Mouse (Mus musculus) bone marrow, adult 2 months (tissue): ENCODE measurements at regions not wholly inside any gene's neighbourhood (a gene's known extent, or its start where the extent isn't known, plus 50 kb on each side); places are given as distances from the start of the nearest gene placed in this dataset.

Experiments used
- H3K27ac ChIP-seq: fragments of 200-500 bp; 2 replicates; pipeline ENCODE4 v1.5.1; 2012; ENCODE audit warnings: low read depth, mild to moderate bottlenecking, control low read depth, inconsistent platforms, low read length; ENCODE audit not compliant: control insufficient read depth, poor library complexity, insufficient read depth
- H3K4me1 ChIP-seq: fragments of 200-500 bp; 2 replicates; pipeline ENCODE4 v1.6.1; 2011; ENCODE audit warnings: low read length; ENCODE audit not compliant: control insufficient read depth, insufficient read depth
- H3K4me3 ChIP-seq: fragments of 200-500 bp; replicated peaks from 2 replicates; pipeline ENCODE3; 2011; ENCODE audit warnings: mild to moderate bottlenecking, low read depth, low read length, control low read depth; ENCODE audit not compliant: control insufficient read depth
- CTCF ChIP-seq: fragments of 200-500 bp; IDR thresholded peaks from 2 replicates; pipeline ENCODE4 v1.5.1; 2011; ENCODE audit warnings: low read length, control low read depth; ENCODE audit not compliant: control insufficient read depth, insufficient read depth
- POLR2A ChIP-seq: fragments of 200-500 bp; IDR thresholded peaks from 2 replicates; pipeline ENCODE4 v1.6.1; 2011; ENCODE audit warnings: low read depth, mild to moderate bottlenecking, control low read depth, low read length, borderline replicate concordance; ENCODE audit not compliant: control insufficient read depth
- WGBS: fragments of 180-500 bp; shearing (Covaris S2); methylation state at CpG from one replicate; pipeline ENCODE4 v1.1.7; 2018; 5-methylcytosine and 5-hydroxymethylcytosine counted together

DNA sequence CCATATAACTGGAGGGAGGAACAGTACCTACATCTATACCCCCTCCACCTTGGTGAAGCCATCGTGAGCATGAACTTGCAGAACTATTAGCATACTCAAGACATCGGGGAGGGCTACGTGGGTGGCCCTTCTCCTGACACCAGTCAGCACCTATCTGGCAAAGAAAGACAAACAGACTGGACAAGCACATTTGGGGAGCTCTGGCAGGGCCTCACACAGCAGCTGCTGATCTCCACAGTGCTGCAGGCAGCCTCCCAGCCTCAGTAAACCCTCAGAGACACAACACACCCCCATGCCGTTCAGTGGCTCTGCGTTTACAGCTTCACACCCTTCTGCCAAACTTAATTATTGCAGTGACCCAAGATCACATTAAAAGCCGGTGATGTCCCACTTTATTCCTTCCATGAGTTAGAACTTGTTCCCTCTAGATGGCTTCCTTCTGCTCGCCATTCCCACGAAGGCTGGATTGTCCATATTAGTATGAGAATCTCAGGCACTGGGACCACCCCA lies 161.7 kb downstream of the Fam43a start:
- no peak overlapping the region for H3K4me3 ChIP-seq
- H3K4me1 ChIP-seq = no peaks in the 10 kb centered on the region
- no peak for TF ChIP-seq POLR2A
- no peak for TF ChIP-seq CTCF
- H3K27ac ChIP-seq = no peak overlapping the region
- 85% methylated on average over 8 of the region's 8 CpGs for WGBS

DNA sequence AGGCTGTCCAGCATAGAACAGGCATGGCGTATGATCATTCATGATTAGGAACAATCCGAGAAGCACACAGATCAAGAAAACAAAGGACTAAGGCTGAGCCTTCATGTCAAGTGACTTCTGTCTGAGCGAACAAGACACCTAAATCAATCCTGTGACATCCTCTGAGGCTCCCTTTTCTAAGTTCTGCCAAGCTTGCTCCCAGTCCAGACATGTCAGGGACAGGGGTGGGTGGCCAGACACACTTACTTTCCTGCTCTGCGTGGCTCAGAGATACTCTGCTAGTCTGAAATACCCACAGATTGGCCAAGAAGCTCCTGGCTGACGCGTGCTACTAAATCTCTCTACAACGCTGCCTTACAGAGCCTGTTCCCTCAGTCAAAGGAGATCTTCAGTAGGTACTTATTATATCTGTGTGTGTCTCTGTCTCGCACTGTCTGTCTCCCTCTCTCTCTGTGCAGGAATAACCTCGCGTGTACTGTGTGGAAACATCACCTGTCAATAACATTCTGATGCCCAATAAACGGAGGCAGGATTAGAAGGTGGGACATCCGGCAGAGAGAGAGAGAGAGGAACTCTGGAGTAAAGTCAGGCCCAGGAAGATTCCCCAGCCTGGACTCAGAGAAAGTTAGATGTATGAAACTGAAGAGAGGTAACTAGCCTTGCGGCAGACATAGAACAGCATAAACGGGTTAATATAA lies 163.5 kb downstream of the Fam43a start:
- TF ChIP-seq CTCF (no peak), POLR2A (no peak)
- Histone ChIP-seq H3K4me1 (no peaks in the 10 kb centered on the region), H3K4me3 (no peak overlapping the region), H3K27ac (no peak overlapping the region)
- 82% methylated on average over 14 of the region's 14 CpGs for WGBS

DNA sequence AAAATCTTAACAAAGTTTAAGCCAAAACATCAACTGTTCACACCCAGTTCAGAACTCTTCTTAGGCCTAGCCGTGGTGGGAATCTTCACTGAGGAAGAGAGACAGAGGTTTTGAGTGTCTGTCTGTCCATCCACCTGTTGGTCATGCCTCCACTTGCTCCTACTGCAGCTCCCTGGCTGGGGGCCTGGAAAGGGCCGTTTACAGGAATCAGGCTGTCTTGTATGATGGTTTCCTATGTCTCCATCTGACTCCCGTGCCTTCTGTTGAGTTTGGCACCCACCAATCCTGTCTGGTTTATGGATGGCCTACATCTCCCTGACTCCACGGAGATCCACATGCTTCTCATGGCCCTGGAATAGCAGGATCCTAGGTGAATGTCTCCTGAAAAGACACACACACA lies 166.1 kb downstream of the Fam43a start:
- H3K4me1 ChIP-seq = no peaks in the 10 kb centered on the region
- 85% methylated on average over 4 of the region's 4 CpGs for WGBS
- H3K4me3 ChIP-seq = no peak overlapping the region
- TF ChIP-seq POLR2A = no peak
- no peak for TF ChIP-seq CTCF
- H3K27ac ChIP-seq = no peak overlapping the region

DNA sequence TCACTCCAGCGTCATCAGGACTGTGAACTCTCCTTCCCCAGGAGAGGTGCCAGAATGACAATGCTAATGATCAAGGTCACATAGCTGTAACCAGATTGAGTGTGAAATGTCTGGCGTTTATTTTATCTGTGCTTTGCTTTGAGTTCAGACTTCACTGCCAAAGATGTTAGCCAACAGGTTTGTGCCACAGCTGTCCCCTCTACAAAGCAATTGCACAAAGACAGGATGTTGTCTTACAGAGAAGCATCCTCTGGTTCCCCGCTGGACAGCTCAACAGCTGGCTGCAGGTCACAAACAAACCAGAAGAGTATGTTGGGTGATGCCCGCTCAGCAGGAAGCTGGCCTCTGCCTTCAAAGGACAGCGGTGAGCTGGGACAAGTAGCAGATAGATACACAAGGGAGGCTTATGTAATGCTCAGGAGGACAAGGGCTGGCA lies 169.5 kb downstream of the Fam43a start:
- no peak overlapping the region for H3K27ac ChIP-seq
- WGBS = 54% methylated on average over 5 of the region's 5 CpGs
- TF ChIP-seq POLR2A (no peak), CTCF (no peak)
- H3K4me3 ChIP-seq = no peak overlapping the region
- H3K4me1 ChIP-seq = peaks cover 1% of the 10 kb centered on the region

DNA sequence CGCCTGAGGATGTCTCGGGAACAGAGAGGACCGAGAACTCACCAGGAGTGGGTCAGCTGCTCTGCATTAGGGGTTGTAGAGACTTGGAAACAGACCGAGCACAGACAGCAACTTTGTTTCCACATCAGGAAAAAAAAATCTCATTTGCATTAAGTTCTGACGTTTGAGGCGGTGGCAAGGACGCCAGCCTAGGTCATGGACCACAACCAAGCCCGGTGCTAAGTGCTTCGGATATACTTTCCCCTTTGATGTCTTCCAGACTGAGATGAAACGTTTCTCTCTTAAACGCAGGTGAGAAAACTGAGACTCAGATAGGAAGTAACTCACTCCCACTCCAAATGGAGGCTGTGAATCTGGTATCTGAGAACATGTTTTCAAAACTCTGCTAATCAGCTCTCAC lies 169.9 kb downstream of the Fam43a start:
- Histone ChIP-seq H3K27ac (no peak overlapping the region), H3K4me3 (no peak overlapping the region), H3K4me1 (peaks cover 1% of the 10 kb centered on the region)
- no peak for TF ChIP-seq POLR2A
- no peak for TF ChIP-seq CTCF
- WGBS = 45% methylated on average over 11 of the region's 11 CpGs

DNA sequence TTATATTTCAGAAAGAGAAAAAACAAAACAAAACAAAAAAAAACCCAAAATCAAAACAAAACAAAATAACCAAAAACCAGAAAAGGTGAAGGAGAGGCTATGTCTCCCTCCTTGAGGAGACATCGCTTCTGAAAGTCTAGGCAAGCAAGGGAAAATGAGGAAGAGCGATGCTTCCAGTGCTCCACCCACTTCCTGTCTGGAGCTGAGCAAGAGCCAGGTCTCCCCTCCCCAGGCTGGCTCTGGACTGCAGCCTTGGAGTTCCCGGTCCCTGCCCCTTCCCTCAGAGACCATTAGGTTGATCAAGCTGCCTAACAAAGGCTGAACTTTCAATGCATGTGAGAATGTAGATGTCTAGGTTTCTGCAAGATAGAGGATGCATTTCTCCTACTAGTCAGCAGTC lies 173.3 kb downstream of the Fam43a start:
- TF ChIP-seq CTCF = no peak
- WGBS = 7% methylated on average over 3 of the region's 3 CpGs
- no peak overlapping the region for H3K4me3 ChIP-seq
- H3K27ac ChIP-seq = no peak overlapping the region
- peaks cover 1% of the 10 kb centered on the region for H3K4me1 ChIP-seq

DNA sequence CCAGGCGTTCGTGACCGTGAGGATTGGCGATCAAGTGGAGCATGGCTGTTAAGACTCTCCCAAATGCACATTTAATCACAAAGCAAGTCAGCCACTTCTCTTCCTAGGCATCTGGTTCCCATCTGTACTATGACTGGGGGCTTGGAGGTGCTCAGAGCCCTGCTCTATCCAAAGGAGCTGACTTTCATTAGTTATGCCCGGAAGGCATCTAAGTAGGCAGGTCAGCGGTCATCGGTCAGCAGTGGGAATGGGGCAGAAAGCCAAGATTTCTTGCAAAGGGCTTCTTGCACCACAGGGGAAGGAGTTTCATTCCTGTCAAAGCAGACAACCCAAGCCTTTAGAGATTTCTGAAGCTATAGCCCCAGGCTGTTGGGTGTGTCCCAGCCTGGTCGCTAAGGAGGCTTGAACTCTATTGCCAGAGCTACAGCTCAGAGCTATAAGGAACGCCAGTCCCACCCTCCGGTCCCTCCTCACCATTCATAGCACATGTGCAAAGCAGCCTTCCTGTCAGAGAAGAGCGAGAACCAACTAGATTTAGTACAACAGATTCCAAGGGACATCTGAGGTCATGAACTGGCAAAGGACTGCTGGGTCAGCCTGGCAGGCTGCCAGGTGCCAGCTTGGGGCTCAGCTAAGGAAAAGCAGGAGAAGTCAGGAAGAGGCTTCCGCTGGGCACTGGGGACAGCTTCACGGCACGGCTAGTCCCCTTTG lies 175.6 kb downstream of the Fam43a start:
- Histone ChIP-seq H3K4me1 (peaks cover 1% of the 10 kb centered on the region), H3K4me3 (no peak overlapping the region), H3K27ac (no peak overlapping the region)
- 86% methylated on average over 14 of the region's 14 CpGs for WGBS
- TF ChIP-seq CTCF (no peak), POLR2A (no peak)

DNA sequence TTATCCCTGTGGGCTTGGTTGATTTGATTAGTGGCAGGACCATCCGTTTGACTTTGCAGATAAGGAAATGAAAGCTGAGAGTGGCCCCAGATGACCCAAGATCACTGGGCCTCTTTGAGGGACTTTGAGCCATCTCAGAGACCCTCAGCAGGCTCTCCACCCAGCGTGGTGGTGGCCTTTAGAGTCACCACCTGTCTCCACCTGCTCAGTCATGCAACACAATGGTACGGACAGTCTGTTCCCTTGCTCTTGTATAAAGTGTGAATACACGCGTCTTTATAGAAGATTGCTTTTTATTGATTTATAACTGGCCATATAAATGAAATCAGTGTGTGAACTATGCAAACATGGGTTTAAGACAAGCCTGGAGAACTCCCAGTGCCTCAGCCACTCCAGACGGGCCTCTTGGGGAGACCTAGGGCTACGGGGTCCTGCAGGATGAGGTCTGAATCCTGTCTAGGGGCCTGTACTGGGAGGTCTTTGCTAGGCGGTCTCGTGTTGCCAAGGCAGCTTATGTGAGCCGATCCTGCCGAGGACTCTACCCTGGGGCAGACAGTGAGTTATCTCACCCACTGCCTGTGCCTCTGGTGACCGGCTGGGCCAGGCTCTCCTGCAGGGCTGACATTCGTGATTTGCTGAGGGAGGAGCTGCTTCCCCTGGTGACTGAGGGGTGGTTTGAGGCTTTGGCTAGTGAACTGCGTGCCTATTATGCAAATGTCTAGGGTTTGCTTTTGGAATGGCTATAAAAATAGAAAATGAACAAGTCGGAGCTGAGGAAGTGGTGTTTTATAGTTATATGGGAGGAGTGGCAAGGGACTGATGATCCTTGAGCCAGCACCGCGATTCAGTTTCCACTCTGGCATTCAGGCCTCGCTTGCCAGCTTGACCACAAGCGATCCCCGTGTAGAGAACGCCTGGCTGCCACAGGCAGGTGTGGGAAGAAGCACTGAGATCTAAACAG lies 176.5 kb downstream of the Fam43a start:
- Histone ChIP-seq H3K4me1 (peaks cover 1% of the 10 kb centered on the region), H3K27ac (no peak overlapping the region), H3K4me3 (no peak overlapping the region)
- no peak for TF ChIP-seq CTCF
- no peak for TF ChIP-seq POLR2A
- 42% methylated on average over 21 of the region's 21 CpGs for WGBS

DNA sequence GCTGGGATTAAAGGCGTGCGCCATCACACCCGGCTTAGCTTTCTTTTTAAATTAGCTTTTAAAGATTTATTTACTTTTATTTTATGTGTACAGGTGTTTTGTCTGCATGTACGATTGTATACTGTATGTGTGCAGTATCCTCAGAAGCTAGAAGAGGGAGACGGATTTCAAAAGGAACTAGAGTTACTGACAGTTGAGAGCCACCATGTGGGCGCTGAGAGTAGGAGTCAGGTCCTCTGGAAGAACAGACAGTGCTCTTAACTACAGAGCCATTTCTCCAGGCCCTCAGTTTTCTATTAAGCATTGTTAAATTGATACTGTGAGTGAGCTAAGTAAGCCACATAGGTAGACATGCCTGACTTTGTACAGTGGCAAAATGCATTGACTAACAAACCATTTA lies 177.9 kb downstream of the Fam43a start:
- Histone ChIP-seq H3K4me1 (peaks cover 1% of the 10 kb centered on the region), H3K4me3 (no peak overlapping the region), H3K27ac (no peak overlapping the region)
- WGBS = 78% methylated on average over 6 of the region's 6 CpGs
- TF ChIP-seq POLR2A (no peak), CTCF (no peak)
